Mouse (Mus musculus): ENCODE data around the gene Hk3.

The Hk3 gene

GRCm38 (mm10) chr13:55000433-55000832 is 20.8 kb downstream of the Hk3 start:
- no peak for DNase-seq

DNA sequence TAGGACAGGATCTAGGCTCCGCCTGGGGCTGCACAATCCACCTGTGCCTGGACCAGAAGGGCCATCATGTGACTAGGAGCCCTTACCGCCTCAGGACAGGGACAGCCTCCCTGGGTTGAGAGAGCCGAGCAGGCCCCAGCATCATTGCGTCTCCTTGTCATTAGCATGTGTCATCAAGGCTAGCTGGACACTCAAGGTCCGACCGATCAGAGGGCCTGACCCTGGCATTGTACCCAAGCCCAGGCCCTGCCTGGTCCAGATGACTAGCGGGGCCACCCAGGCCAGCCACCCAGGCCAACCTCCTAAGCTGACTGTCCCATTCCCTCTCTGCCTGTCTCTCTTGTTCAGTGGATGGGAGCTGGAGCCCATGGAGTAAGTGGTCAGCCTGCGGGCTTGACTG is 23.6 kb downstream of the Hk3 start:
- no peak for DNase-seq

- no peak for DNase-seq
Observed at GRCm38 (mm10) chr13:54995161-54995560, 26.0 kb downstream of the Hk3 start.

- DNase-seq = no peak
Observed at GRCm38 (mm10) chr13:54994576-54994975, 26.6 kb downstream of the Hk3 start.

GRCm38 (mm10) chr13:54992215-54992614 is 29.0 kb downstream of the Hk3 start:
- DNase-seq = no peak

GRCm38 (mm10) chr13:54988181-54988760 is 32.9 kb downstream of the Hk3 start:
- DNase-seq = no peak

DNA sequence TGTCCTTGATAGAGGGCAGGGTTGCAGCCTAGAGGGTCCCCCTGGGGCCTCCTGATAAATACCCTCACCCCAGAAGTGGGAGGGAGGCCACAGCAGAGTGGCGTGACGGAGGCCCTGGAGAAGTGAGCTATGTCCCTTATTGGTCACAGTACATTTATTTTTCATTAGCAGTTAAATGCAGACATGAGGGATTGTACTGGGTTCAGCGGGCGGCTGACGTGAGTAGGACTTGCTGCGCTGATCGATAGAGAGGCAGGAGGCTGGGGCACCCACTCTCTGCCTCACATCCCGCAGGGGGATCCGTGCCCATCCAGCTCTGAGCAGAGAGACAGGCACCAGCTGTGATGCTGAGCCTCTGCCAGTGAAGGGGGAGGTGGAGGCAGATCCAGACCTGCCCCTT is 33.8 kb downstream of the Hk3 start:
- no peak for DNase-seq

- DNase-seq = no peak
Observed at GRCm38 (mm10) chr13:54983614-54984013, 37.6 kb downstream of the Hk3 start.

GRCm38 (mm10) chr13:54983001-54983400 is 38.2 kb downstream of the Hk3 start:
- no peak for DNase-seq

DNA sequence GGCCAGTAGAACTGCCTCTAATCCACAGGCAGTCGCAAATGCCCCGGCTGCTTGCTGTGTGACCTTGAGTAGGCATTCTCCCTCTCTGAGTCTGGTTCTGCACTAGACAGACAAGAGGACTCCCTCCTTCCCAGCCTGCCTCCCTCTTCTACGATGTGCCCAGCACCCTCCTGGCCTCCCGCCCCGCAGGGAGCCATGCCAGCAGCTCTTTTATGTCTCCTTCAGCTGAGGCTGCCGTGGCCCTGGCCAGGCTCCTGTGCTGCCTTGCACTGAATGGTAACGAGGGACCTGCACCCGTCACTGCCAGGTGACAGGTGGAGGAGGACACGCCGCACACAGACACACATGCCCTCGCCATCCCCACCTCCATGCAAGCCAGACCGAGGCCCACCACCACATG is 40.2 kb downstream of the Hk3 start:
- DNase-seq = no peak

DNA sequence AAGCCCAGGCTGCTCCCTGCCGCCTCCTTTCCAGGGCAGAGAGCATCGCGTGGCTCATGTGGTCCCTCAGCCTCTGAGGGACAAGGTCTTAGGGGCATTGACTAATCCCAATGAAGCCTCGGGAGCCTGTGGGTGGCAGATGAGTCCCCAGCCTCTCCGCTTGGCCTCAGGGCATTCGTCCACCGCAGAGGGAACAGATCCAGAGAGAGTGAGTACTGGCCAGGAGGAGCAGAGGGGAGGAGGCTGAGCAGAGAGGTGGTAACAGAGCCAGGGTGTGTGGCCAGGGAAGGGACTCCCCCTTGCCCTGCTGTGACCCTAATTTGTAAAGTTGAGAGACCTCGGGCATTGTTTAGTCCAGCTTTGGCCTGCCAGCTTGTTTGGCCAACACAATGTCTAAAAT is 42.4 kb downstream of the Hk3 start:
- peak; percentile 76 for DNase-seq

DNA sequence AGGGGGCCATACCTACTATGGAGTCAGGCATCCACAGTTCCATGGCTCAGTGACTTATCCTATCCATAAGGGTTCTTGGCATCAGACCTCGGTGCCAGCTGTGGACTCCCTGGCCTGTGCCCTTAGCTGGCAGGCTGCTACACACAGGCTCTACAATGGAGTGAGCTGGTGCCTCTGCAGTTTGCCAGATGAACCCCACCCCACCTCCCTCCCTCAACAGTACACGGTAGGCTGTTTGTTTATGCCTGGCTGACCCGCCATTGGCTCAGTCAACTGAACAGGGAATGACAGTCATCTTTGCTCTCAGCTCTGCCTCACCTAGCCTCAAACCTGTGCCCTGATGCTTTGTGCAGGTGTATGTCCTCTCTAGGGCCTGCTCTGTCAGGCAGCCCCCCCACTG is 45.6 kb downstream of the Hk3 start:
- DNase-seq = no peak

DNA sequence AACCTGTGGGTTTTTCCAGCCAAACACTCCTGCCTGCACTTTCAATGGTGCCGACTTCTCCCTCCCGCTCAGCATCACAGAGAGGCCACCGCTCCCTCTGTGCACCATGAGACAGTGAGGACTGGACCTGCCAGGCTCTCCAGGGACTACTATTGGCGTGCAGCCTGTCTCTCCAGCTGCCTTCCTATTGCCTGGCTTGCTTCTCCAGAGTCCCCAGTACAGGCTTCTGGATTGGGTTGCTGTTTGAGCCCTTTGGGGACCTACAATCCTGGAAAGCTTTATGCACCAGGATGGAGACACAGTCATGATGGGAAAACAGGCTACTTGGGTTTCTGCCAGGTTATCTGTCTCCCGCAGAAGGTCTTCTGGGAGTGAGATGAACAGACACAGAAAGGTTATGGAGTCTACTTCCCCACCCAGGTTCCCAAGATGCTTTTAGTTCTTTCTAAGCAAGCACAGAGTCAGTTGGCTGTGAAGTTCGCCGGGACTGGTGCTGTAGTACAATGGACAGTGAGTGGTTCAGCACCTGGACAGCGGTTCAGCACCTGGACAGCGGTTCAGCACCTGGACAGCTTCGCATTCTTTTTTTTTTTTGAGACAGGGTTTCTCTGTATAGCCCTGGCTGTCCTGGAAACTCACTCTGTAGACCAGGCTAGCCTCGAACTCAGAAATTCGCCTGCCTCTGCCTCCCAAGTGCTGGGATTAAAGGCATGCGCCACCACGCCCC is 50.5 kb downstream of the Hk3 start:
- no peak for DNase-seq

DNA sequence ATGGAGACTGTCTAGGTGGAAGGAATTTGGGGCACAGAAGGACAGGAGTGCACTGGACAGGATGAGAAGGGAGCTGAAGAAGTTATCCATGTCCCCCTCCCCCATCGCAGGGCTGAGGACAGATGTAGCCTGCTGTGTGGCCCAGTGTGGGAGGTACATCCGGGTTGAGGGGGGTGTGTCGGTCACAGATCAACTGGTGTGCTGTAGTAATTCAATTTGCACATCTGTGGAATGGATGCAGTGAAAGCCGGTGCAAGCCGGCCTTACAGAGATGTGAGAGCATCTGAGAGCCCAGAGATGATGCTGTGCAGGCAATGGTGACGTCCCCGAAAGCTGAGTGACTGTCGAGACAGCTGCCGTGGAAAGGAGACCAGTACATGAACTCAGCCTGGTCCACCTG is 51.7 kb downstream of the Hk3 start:
- no peak for DNase-seq

DNA sequence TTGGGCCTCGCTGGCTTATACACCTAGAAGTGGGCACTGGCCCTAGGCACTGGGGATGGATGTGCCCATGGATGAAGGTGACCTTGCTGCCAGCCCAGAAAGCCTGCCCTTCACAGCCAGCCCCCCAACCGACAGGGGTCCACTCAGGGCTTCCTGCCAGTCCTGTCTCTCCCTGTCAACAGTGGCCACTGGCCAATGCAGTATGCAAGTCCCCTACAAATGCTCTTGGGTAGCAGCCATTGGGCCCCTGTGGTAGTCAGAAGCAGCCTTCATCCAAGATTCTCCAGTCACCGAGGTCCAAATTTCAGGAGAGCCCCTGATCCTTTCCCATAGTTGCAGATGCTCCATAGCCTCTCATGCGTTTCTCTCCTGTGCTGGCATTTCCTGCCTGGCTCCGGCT is 52.5 kb downstream of the Hk3 start:
- no peak for DNase-seq

GRCm38 (mm10) chr13:54967501-54967900 is 53.7 kb downstream of the Hk3 start:
- DNase-seq = no peak

- DNase-seq = no peak
Observed at GRCm38 (mm10) chr13:54965256-54965655, 55.9 kb downstream of the Hk3 start.

DNA sequence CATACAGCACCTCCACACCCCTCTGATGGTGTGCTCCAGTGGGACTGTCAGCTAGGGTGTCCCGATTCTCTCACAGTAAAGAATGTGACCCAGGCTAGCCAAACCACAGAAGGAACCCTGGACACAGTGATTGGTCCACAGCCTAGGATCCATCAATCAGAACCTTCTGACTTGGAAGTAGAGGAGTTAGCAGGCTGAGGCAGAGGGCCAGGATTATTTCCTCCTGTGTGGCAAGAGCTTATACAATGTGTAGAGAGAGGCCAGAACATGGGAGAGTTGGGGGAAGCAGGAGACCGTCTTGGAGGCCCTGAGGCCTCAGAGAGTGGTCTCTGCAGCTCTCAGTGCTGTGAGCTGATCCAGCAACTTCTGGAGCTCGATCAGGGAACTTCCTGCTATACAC is 60.7 kb downstream of the Hk3 start:
- DNase-seq = no peak

DNA sequence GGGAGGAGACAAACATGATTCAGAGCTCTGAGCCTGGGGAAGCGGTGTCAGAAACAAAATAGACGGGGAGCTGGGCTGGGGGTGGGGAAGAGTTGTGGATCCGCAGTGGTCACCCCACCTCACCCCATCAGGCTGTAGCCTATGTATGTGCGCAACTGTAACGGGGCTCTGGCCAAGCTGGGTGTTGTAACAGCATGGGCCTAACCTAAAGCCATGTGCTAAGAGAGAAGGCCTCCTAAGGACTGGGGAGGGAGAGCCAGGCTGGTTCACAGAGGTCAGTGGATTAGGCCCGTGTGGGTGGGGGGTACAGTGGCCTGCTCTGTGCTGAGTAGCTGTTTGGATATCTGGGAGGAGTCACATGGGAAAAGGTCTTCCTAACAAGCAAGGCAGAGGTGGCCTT is 61.3 kb downstream of the Hk3 start:
- no peak for DNase-seq

DNA sequence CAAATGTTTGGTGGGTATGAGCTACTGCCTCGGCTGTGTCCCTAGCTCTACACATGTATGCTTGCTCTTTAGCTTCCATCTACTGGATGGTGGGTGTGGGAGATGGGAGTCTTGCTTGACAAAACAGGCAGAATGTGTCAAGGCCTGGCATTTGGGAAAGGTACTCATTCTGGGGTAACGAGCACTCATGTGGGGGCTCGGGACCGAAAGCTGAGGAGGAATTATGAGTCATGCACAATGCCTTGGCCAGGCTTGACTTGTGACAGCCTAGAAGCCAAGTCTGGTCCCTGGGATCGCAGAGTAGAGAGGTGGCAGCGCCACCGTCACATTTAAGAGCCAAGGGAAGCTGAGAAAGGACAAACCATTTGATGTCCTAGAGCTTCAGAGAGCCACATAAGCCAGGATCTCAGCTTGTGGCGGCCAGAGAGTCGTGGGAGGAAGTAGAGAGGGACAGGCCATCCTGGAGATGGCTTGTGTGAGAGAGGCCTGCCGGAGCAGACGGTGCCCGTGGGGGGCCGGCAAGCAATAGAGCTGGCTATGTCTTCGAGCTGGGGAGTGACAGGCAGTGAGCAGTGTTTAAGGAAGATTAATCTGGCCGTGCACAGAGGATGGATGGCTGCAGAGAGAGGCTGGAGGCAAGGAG is 62.0 kb downstream of the Hk3 start:
- DNase-seq = peak; percentile 93

DNA sequence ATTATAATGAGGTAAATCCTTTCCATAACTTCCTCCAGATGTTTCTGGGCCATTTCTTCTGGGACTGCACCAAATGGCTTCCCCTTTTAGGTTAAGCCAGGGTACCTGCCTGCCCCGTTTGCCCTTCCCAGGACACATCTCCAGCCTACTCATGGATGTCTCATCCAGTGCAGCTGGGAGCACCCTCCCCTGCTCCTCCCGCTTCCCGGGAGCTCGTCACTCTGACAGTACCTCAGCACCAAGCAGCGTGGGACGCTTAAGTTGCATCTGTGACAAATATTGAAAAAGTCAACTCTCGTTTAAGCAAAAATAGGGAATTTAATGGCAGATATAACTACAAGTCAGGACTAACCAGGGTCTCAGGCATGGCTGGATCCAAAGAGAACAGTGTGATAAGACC is 63.9 kb downstream of the Hk3 start:
- DNase-seq = no peak
